ENCODE assay signal across 12 mouse cellular contexts in genomic region chr1:155353096-155353495, GRCm38 (mm10).
DNase-seq lines count a peak whose midpoint lies in the region; ATAC-seq and TF ChIP-seq lines count a peak whose summit lies in the region.
"Had no signal": no experiment of that assay in that cellular context is flagged by ENCODE, and none has a peak within 500 bp of the region (broad histone marks: within the 10 kb centered on the region; RNA-seq: fewer than 3 reads in every experiment).

No protein-coding gene starts in this region.

- no peak for TF ChIP-seq CTCF in heart, postnatal 0 days (IDR thresholded peaks at IDR 0.05; ENCODE audit: low read depth)
- no peak for TF ChIP-seq CTCF in liver, postnatal 0 days (IDR thresholded peaks at IDR 0.05; ENCODE audit: low read depth)
- TF ChIP-seq CTCF in lung, postnatal 0 days (IDR thresholded peaks at IDR 0.05): no peak

- H3K36me3 ChIP-seq in heart, postnatal 0 days (replicated peaks; ENCODE audit: control insufficient read depth, insufficient read depth, low read length): no peaks in the 10 kb centered on the region
- H3K36me3 ChIP-seq in liver, postnatal 0 days (replicated peaks; ENCODE audit: insufficient read depth, low read length): no peaks in the 10 kb centered on the region
- no peaks in the 10 kb centered on the region for H3K36me3 ChIP-seq in lung, postnatal 0 days (ENCODE audit: insufficient read depth, low read length)
- H3K36me3 ChIP-seq: embryonic facial prominence, embryonic 10.5 days had no signal

- H3K4me2 ChIP-seq in heart, postnatal 0 days (ENCODE audit: low read depth, low read length): peak overlapping the region; percentile 0; the same call in 1 of the 2 replicates
- peak overlapping the region; percentile 26; the same call in 1 of the 2 replicates for H3K4me2 ChIP-seq in liver, postnatal 0 days (ENCODE audit: low read depth, low read length)
- H3K4me2 ChIP-seq in lung, postnatal 0 days (replicated peaks; ENCODE audit: low read depth, low read length): no peak overlapping the region
- H3K4me2 ChIP-seq: lung, embryonic 14.5 days had no signal

- H3K9me3 ChIP-seq in heart, postnatal 0 days (replicated peaks; ENCODE audit: control insufficient read depth, low read length): no peaks in the 10 kb centered on the region
- no peaks in the 10 kb centered on the region for H3K9me3 ChIP-seq in liver, postnatal 0 days (ENCODE audit: low read length)
- no peaks in the 10 kb centered on the region for H3K9me3 ChIP-seq in lung, postnatal 0 days (ENCODE audit: low read length)
- H3K9me3 ChIP-seq: embryonic facial prominence, embryonic 10.5 days had no signal

- peak; percentile 13 to 20 for DNase-seq in cerebellum, adult 18-20 months
- no peak for DNase-seq in cerebellum, adult 11-12 months
- DNase-seq in heart, postnatal 0 days (ENCODE audit: low spot score): peak; percentile 23
- no peak for DNase-seq in heart, adult 9 months (ENCODE audit: low spot score in 2 of 2)
- peak; percentile 32 to 62 for DNase-seq in spleen, postnatal 4 days (ENCODE audit: low spot score in 2 of 2)
- DNase-seq in spleen, adult 12 weeks (ENCODE audit: low spot score): no peak
- peak; percentile 35 for DNase-seq in liver, postnatal 0 days
- DNase-seq in lung, postnatal 0 days (ENCODE audit: low spot score): no peak
- DNase-seq: kidney, postnatal 14 days; lung, embryonic 14.5 days had no signal

- ATAC-seq in heart, postnatal 0 days (ENCODE audit: insufficient read depth, low read depth): no peak
- ATAC-seq in liver, postnatal 0 days: no peak
- ATAC-seq in lung, postnatal 0 days: no peak
- ATAC-seq: activated CD4-positive, CD25-positive, alpha-beta regulatory T cell, adult 4 months had no signal

- H3K4me1 ChIP-seq in heart, postnatal 0 days (ENCODE audit: control insufficient read depth, insufficient read depth): 0 out of 2 replicates have a peak, but pooled peaks cover 3% of the 10 kb centered on the region
- peaks cover 16% of the 10 kb centered on the region for H3K4me1 ChIP-seq in liver, postnatal 0 days (ENCODE audit: insufficient read depth)
- H3K4me1 ChIP-seq in lung, postnatal 0 days (ENCODE audit: insufficient read depth, low read depth, low read length): no peaks in the 10 kb centered on the region
- H3K4me1 ChIP-seq: embryonic facial prominence, embryonic 10.5 days had no signal

- no peak overlapping the region for H3K4me3 ChIP-seq in heart, postnatal 0 days (ENCODE audit: low read depth, low read length)
- no peak overlapping the region for H3K4me3 ChIP-seq in liver, postnatal 0 days (ENCODE audit: low read depth, low read length)
- no peak overlapping the region for H3K4me3 ChIP-seq in lung, postnatal 0 days (ENCODE audit: low read depth, low read length)
- H3K4me3 ChIP-seq: embryonic facial prominence, embryonic 10.5 days had no signal

- 38% methylated on average over 4 of the region's 4 CpGs for WGBS in heart, postnatal 0 days
- 63% methylated on average over 4 of the region's 4 CpGs for WGBS in liver, postnatal 0 days (ENCODE audit: insufficient replicate concordance)
- WGBS in lung, postnatal 0 days: 64% methylated on average over 4 of the region's 4 CpGs

- H3K9ac ChIP-seq in heart, postnatal 0 days (replicated peaks; ENCODE audit: low read depth, low read length): no peak overlapping the region
- no peak overlapping the region for H3K9ac ChIP-seq in liver, postnatal 0 days (replicated peaks)
- H3K9ac ChIP-seq in lung, postnatal 0 days (replicated peaks; ENCODE audit: low read depth): no peak overlapping the region
- H3K9ac ChIP-seq: lung, embryonic 14.5 days had no signal

- no peak overlapping the region for H3K27ac ChIP-seq in heart, postnatal 0 days (ENCODE audit: low read depth)
- H3K27ac ChIP-seq in liver, postnatal 0 days (ENCODE audit: low read depth): no peak overlapping the region
- H3K27ac ChIP-seq in lung, postnatal 0 days (ENCODE audit: low read length): no peak overlapping the region
- H3K27ac ChIP-seq: embryonic facial prominence, embryonic 10.5 days had no signal

- TF ChIP-seq EP300 in heart, postnatal 0 days (IDR thresholded peaks at IDR 0.05; ENCODE audit: low read depth): no peak
- no peak for TF ChIP-seq EP300 in liver, postnatal 0 days (IDR thresholded peaks at IDR 0.05; ENCODE audit: low read depth)
- no peak for TF ChIP-seq EP300 in lung, postnatal 0 days (IDR thresholded peaks at IDR 0.05)

- no peaks in the 10 kb centered on the region for H3K27me3 ChIP-seq in heart, postnatal 0 days (ENCODE audit: control insufficient read depth, insufficient read depth, low read length)
- no peaks in the 10 kb centered on the region for H3K27me3 ChIP-seq in liver, postnatal 0 days (ENCODE audit: insufficient read depth, low read length)
- no peaks in the 10 kb centered on the region for H3K27me3 ChIP-seq in lung, postnatal 0 days (replicated peaks; ENCODE audit: insufficient read depth, low read length)

Comparison
In these comparisons a context has a peak if more than half of its experiments do, and no peak if none do; other contexts are left out.
1. DNase-seq: peak in cerebellum, adult 18-20 months (2 of 2), heart, postnatal 0 days (single experiment), spleen, postnatal 4 days (2 of 2) and liver, postnatal 0 days (single experiment); none in cerebellum, adult 11-12 months (single experiment), heart, adult 9 months (0 of 2), spleen, adult 12 weeks (single experiment) and lung, postnatal 0 days (single experiment).